Mouse (Mus musculus) liver, embryonic 12.5 days (tissue): ENCODE measurements around the gene Adgrv1. TPM values are rescaled to one million over a fixed set of nuclear protein-coding genes. Genes with fewer than 3 reads are reported as not detected.

ENCODE experiments used
- ATAC-seq: fragments of 200-750 bp; cut with Nextera tagmentation; 2 replicates; pipeline ENCODE4 v1.8.0; 2017; ENCODE audit warnings: moderate number of reproducible peaks, mild to moderate bottlenecking, moderate library complexity
- H3K27ac ChIP-seq: fragments of 300-500 bp; sonication (generic); 2 replicates; pipeline ENCODE4 v1.5.1; 2016; ENCODE audit warnings: mild to moderate bottlenecking
- H3K27me3 ChIP-seq: fragments of 300-500 bp; sonication (generic); replicated peaks from 2 replicates; pipeline ENCODE4 v1.6.1; 2016; ENCODE audit warnings: mild to moderate bottlenecking, moderate library complexity
- H3K36me3 ChIP-seq: fragments of 300-500 bp; sonication (generic); 2 replicates; pipeline ENCODE4 v1.6.1; 2016; ENCODE audit warnings: mild to moderate bottlenecking, moderate library complexity
- H3K4me1 ChIP-seq: fragments of 300-500 bp; sonication (generic); 2 replicates; pipeline ENCODE4 v1.6.1; 2016
- H3K4me2 ChIP-seq: fragments of 300-500 bp; sonication (generic); 2 replicates; pipeline ENCODE4 v1.6.1; 2016; ENCODE audit warnings: mild to moderate bottlenecking, moderate library complexity
- H3K4me3 ChIP-seq: fragments of 300-500 bp; sonication (generic); 2 replicates; pipeline ENCODE4 v1.5.1; 2016; ENCODE audit warnings: mild to moderate bottlenecking, moderate library complexity
- H3K9ac ChIP-seq: fragments of 300-500 bp; sonication (generic); 2 replicates; pipeline ENCODE4 v1.6.1; 2016; ENCODE audit warnings: mild to moderate bottlenecking, moderate library complexity
- H3K9me3 ChIP-seq: fragments of 300-500 bp; sonication (generic); replicated peaks from 2 replicates; pipeline ENCODE4 v1.6.1; 2016; ENCODE audit warnings: mild to moderate bottlenecking, moderate library complexity
- WGBS: fragments of 180-500 bp; shearing (Covaris S2); methylation state at CpG from one replicate; pipeline ENCODE4 v1.1.7; 2016; ENCODE audit not compliant: insufficient replicate concordance; 5-methylcytosine and 5-hydroxymethylcytosine counted together
- polyA plus RNA-seq: library from polyadenylated mRNA; unstranded; fragments of >200 nt; fragmentation: Nextera tagmentation; extraction: Ambion mirVana; gene quantifications from 2 replicates; pipeline ENCODE4 v1.2.1, GENCODE M21; 2016

Gene Adgrv1
- polyA plus RNA-seq, 1 experiment from 2014 or later = 0.30 TPM

- Histone ChIP-seq H3K9me3 (no peaks in the 10 kb centered on the region), H3K27me3 (no peaks in the 10 kb centered on the region), H3K27ac (no peak overlapping the region), H3K4me2 (no peak overlapping the region), H3K4me3 (no peak overlapping the region), H3K9ac (no peak overlapping the region), H3K4me1 (no peaks in the 10 kb centered on the region), H3K36me3 (no peaks in the 10 kb centered on the region)
- WGBS = 67% methylated on average over 4 of the region's 4 CpGs
- no peak for ATAC-seq
Observed at GRCm38 (mm10) chr13:81449630-81450029, 183.3 kb downstream of the Adgrv1 start.

- H3K9ac ChIP-seq = no peak overlapping the region
- H3K4me1 ChIP-seq = no peaks in the 10 kb centered on the region
- H3K4me3 ChIP-seq = no peak overlapping the region
- no peaks in the 10 kb centered on the region for H3K9me3 ChIP-seq
- H3K27me3 ChIP-seq = no peaks in the 10 kb centered on the region
- no peak overlapping the region for H3K4me2 ChIP-seq
- no peak for ATAC-seq
- WGBS = 73% methylated on average over 7 of the region's 7 CpGs
- H3K36me3 ChIP-seq = no peaks in the 10 kb centered on the region
- no peak overlapping the region for H3K27ac ChIP-seq
Observed at GRCm38 (mm10) chr13:81449198-81449597, 183.8 kb downstream of the Adgrv1 start.

- no peaks in the 10 kb centered on the region for H3K36me3 ChIP-seq
Observed at GRCm38 (mm10) chr13:81441412-81441811, 191.5 kb downstream of the Adgrv1 start.

GRCm38 (mm10) chr13:81439390-81440025 is 193.4 kb downstream of the Adgrv1 start:
- no peaks in the 10 kb centered on the region for H3K36me3 ChIP-seq
- H3K4me2 ChIP-seq = no peak overlapping the region
- H3K27ac ChIP-seq = no peak overlapping the region
- no peak for ATAC-seq
- no peak overlapping the region for H3K4me3 ChIP-seq
- no peaks in the 10 kb centered on the region for H3K4me1 ChIP-seq
- no peaks in the 10 kb centered on the region for H3K9me3 ChIP-seq
- H3K9ac ChIP-seq = no peak overlapping the region
- 38% methylated on average over 12 of the region's 12 CpGs for WGBS
- H3K27me3 ChIP-seq = peaks cover 6% of the 10 kb centered on the region; the same call in 1 of the 2 replicates

More at GRCm38 (mm10) chr13:81441412-81441811, 191.5 kb downstream of the Adgrv1 start:
- no peak overlapping the region for H3K4me2 ChIP-seq
- H3K4me3 ChIP-seq = no peak overlapping the region
- peaks cover 6% of the 10 kb centered on the region; the same call in 1 of the 2 replicates for H3K27me3 ChIP-seq
- H3K9ac ChIP-seq = no peak overlapping the region
- H3K9me3 ChIP-seq = no peaks in the 10 kb centered on the region
- no peak overlapping the region for H3K27ac ChIP-seq
- WGBS = 66% methylated on average over 3 of the region's 3 CpGs
- H3K4me1 ChIP-seq = no peaks in the 10 kb centered on the region
- ATAC-seq = no peak

GRCm38 (mm10) chr13:81437088-81437487 is 195.9 kb downstream of the Adgrv1 start:
- H3K4me1 ChIP-seq = no peaks in the 10 kb centered on the region
- no peak overlapping the region for H3K27ac ChIP-seq

GRCm38 (mm10) chr13:81426896-81427755 is 205.8 kb downstream of the Adgrv1 start:
- Histone ChIP-seq H3K4me3 (no peak overlapping the region), H3K36me3 (no peaks in the 10 kb centered on the region), H3K27me3 (no peaks in the 10 kb centered on the region), H3K4me1 (no peaks in the 10 kb centered on the region), H3K4me2 (no peak overlapping the region), H3K9me3 (no peaks in the 10 kb centered on the region), H3K27ac (no peak overlapping the region), H3K9ac (no peak overlapping the region)
- ATAC-seq = no peak
- WGBS = 59% methylated on average over 15 of the region's 15 CpGs

More at GRCm38 (mm10) chr13:81437088-81437487, 195.9 kb downstream of the Adgrv1 start:
- Histone ChIP-seq H3K4me2 (no peak overlapping the region), H3K4me3 (no peak overlapping the region), H3K9me3 (no peaks in the 10 kb centered on the region), H3K9ac (no peak overlapping the region), H3K27me3 (peaks cover 6% of the 10 kb centered on the region; the same call in 1 of the 2 replicates), H3K36me3 (no peaks in the 10 kb centered on the region)
- no peak for ATAC-seq
- WGBS = 39% methylated on average over 8 of the region's 8 CpGs

- Histone ChIP-seq H3K27me3 (no peaks in the 10 kb centered on the region), H3K9me3 (no peaks in the 10 kb centered on the region)
Observed at GRCm38 (mm10) chr13:81425111-81425510, 207.8 kb downstream of the Adgrv1 start.

GRCm38 (mm10) chr13:81424002-81424401 is 209.0 kb downstream of the Adgrv1 start:
- Histone ChIP-seq H3K9ac (no peak overlapping the region), H3K4me1 (no peaks in the 10 kb centered on the region), H3K36me3 (no peaks in the 10 kb centered on the region), H3K4me2 (no peak overlapping the region), H3K9me3 (no peaks in the 10 kb centered on the region), H3K27me3 (no peaks in the 10 kb centered on the region), H3K4me3 (no peak overlapping the region), H3K27ac (no peak overlapping the region)
- WGBS = 60% methylated on average over 4 of the region's 4 CpGs
- ATAC-seq = no peak

More at GRCm38 (mm10) chr13:81425111-81425510, 207.8 kb downstream of the Adgrv1 start:
- Histone ChIP-seq H3K36me3 (no peaks in the 10 kb centered on the region), H3K4me2 (no peak overlapping the region), H3K4me1 (no peaks in the 10 kb centered on the region), H3K9ac (no peak overlapping the region), H3K4me3 (no peak overlapping the region), H3K27ac (no peak overlapping the region)
- ATAC-seq = no peak
- 49% methylated on average over 6 of the region's 6 CpGs for WGBS

- H3K9me3 ChIP-seq = no peaks in the 10 kb centered on the region
- no peak for ATAC-seq
- no peak overlapping the region for H3K4me3 ChIP-seq
- H3K36me3 ChIP-seq = no peaks in the 10 kb centered on the region
- H3K4me2 ChIP-seq = no peak overlapping the region
- no peak overlapping the region for H3K27ac ChIP-seq
- no peaks in the 10 kb centered on the region for H3K27me3 ChIP-seq
- H3K9ac ChIP-seq = no peak overlapping the region
- WGBS = 30% methylated on average over 1 of the region's 1 CpGs
- no peaks in the 10 kb centered on the region for H3K4me1 ChIP-seq
Observed at GRCm38 (mm10) chr13:81407881-81408460, 225.0 kb downstream of the Adgrv1 start.

GRCm38 (mm10) chr13:81402826-81403225 is 230.1 kb downstream of the Adgrv1 start:
- ATAC-seq = no peak
- no peak overlapping the region for H3K27ac ChIP-seq
- H3K9ac ChIP-seq = no peak overlapping the region
- WGBS = 72% methylated on average over 3 of the region's 3 CpGs
- no peak overlapping the region for H3K4me3 ChIP-seq
- no peaks in the 10 kb centered on the region for H3K27me3 ChIP-seq
- no peak overlapping the region for H3K4me2 ChIP-seq
- H3K9me3 ChIP-seq = no peaks in the 10 kb centered on the region
- H3K4me1 ChIP-seq = no peaks in the 10 kb centered on the region
- no peaks in the 10 kb centered on the region for H3K36me3 ChIP-seq

- Histone ChIP-seq H3K9ac (no peak overlapping the region), H3K27me3 (no peaks in the 10 kb centered on the region), H3K36me3 (no peaks in the 10 kb centered on the region), H3K9me3 (no peaks in the 10 kb centered on the region), H3K4me3 (no peak overlapping the region), H3K4me1 (no peaks in the 10 kb centered on the region), H3K27ac (no peak overlapping the region), H3K4me2 (no peak overlapping the region)
- no peak for ATAC-seq
- WGBS = 65% methylated on average over 2 of the region's 2 CpGs
Observed at GRCm38 (mm10) chr13:81402191-81402590, 230.8 kb downstream of the Adgrv1 start.

- 75% methylated on average over 1 of the region's 1 CpGs for WGBS
- Histone ChIP-seq H3K4me2 (no peak overlapping the region), H3K4me3 (no peak overlapping the region), H3K27me3 (no peaks in the 10 kb centered on the region), H3K27ac (no peak overlapping the region), H3K9me3 (no peaks in the 10 kb centered on the region), H3K4me1 (no peaks in the 10 kb centered on the region), H3K36me3 (no peaks in the 10 kb centered on the region), H3K9ac (no peak overlapping the region)
- ATAC-seq = no peak
Observed at GRCm38 (mm10) chr13:81401742-81402141, 231.2 kb downstream of the Adgrv1 start.
